ENCODE assay signal across 37 mouse cellular contexts in genomic region chr8:85062603-85063002, GRCm38 (mm10). TPM values are rescaled to one million over a fixed set of nuclear protein-coding genes. Genes with fewer than 3 reads are reported as not detected.
"Had no signal": no experiment of that assay in that cellular context is flagged by ENCODE, and none has a peak within 500 bp of the region (broad histone marks: within the 10 kb centered on the region; RNA-seq: fewer than 3 reads in every experiment).

No protein-coding gene starts in this region.

- H3K27ac ChIP-seq: embryonic facial prominence, embryonic 10.5 days; embryonic facial prominence, embryonic 12.5 days; embryonic facial prominence, embryonic 13.5 days; embryonic facial prominence, embryonic 15.5 days; forebrain, embryonic 10.5 days; forebrain, embryonic 12.5 days; forebrain, embryonic 13.5 days; forebrain, embryonic 15.5 days; gastrocnemius, adult 2 months had no signal

- H3K27me3 ChIP-seq: embryonic facial prominence, embryonic 12.5 days; embryonic facial prominence, embryonic 13.5 days; embryonic facial prominence, embryonic 15.5 days; forebrain, embryonic 12.5 days; forebrain, embryonic 13.5 days; forebrain, embryonic 15.5 days had no signal

- ATAC-seq: forebrain, embryonic 13.5 days; forebrain, embryonic 14.5 days; forebrain, embryonic 15.5 days; forebrain, embryonic 16.5 days; forebrain, postnatal 0 days had no signal

- H3K4me3 ChIP-seq: embryonic facial prominence, embryonic 12.5 days; embryonic facial prominence, embryonic 13.5 days; embryonic facial prominence, embryonic 15.5 days; erythroblast, embryonic 14.5 days; forebrain, embryonic 13.5 days; gastrocnemius, adult 2 months had no signal

- H3K9me3 ChIP-seq: embryonic facial prominence, embryonic 10.5 days; embryonic facial prominence, embryonic 12.5 days; embryonic facial prominence, embryonic 13.5 days; embryonic facial prominence, embryonic 15.5 days; forebrain, embryonic 10.5 days; forebrain, embryonic 12.5 days; forebrain, embryonic 13.5 days; forebrain, embryonic 15.5 days had no signal

- H3K9ac ChIP-seq: embryonic facial prominence, embryonic 12.5 days; embryonic facial prominence, embryonic 13.5 days; embryonic facial prominence, embryonic 15.5 days; forebrain, embryonic 12.5 days; forebrain, embryonic 13.5 days; forebrain, embryonic 15.5 days; forebrain, postnatal 0 days had no signal

- DNase-seq: cerebellum, adult 2 months; cerebellum, adult 8-10 months; cerebellum, adult 9-10 months; cerebellum, adult 9-11 months; cerebellum, postnatal 10 days; cerebellum, postnatal 14 days; cerebellum, postnatal 25 days; cerebellum, postnatal 36 days; embryo, embryonic 11 days; forebrain, postnatal 0 days; gastrocnemius, adult 2 months; gastrocnemius, postnatal 10 days; gastrocnemius, postnatal 14 days; gastrocnemius, postnatal 25 days; gastrocnemius, postnatal 36 days; heart, adult 11 months; heart, adult 18-20 months had no signal

- H3K4me2 ChIP-seq: embryonic facial prominence, embryonic 12.5 days; embryonic facial prominence, embryonic 13.5 days; embryonic facial prominence, embryonic 15.5 days; forebrain, embryonic 12.5 days had no signal

RNA-seq across cellular contexts. Expression of gene Gm5741, which starts 5.2 kb away (rescaled TPM):
- total RNA-seq: common myeloid progenitor, adult 5-6 weeks; forebrain, postnatal 0 days; gastrocnemius, adult 18-20 months; gastrocnemius, adult 2 months; gastrocnemius, adult 8-10 months; gastrocnemius, postnatal 10 days; gastrocnemius, postnatal 14 days; gastrocnemius, postnatal 25 days; gastrocnemius, postnatal 36 days; gastrocnemius, postnatal 4 days; granulocyte monocyte progenitor cell, adult 5-6 weeks; heart, adult 18-20 months had no signal
- polyA plus RNA-seq: cerebellum, adult 2 months; cortical plate, adult 2 months; embryonic facial prominence, embryonic 10.5 days; embryonic facial prominence, embryonic 11.5 days; embryonic facial prominence, embryonic 12.5 days; erythroblast, embryonic 14.5 days; forebrain, embryonic 10.5 days; forebrain, embryonic 11.5 days; forebrain, embryonic 14.5 days; frontal cortex, adult 2 months had no signal
